Mouse (Mus musculus) CD4-positive helper T cell, adult 2 months (primary cell): ENCODE measurements at regions not wholly inside any gene's neighbourhood (a gene's known extent, or its start where the extent isn't known, plus 50 kb on each side); places are given as distances from the start of the nearest gene placed in this dataset.
"Not testable (repeated sequence)": the region's sequence is repeated elsewhere in the genome, so short reads cannot be mapped to it uniquely, and the experiment has no call there.

Experiments
- DNase-seq: peaks from one replicate; pipeline ENCODE4 v3.0.0-alpha.2; 2012; ENCODE audit warnings: low read depth, missing footprints, low spot score

DNA sequence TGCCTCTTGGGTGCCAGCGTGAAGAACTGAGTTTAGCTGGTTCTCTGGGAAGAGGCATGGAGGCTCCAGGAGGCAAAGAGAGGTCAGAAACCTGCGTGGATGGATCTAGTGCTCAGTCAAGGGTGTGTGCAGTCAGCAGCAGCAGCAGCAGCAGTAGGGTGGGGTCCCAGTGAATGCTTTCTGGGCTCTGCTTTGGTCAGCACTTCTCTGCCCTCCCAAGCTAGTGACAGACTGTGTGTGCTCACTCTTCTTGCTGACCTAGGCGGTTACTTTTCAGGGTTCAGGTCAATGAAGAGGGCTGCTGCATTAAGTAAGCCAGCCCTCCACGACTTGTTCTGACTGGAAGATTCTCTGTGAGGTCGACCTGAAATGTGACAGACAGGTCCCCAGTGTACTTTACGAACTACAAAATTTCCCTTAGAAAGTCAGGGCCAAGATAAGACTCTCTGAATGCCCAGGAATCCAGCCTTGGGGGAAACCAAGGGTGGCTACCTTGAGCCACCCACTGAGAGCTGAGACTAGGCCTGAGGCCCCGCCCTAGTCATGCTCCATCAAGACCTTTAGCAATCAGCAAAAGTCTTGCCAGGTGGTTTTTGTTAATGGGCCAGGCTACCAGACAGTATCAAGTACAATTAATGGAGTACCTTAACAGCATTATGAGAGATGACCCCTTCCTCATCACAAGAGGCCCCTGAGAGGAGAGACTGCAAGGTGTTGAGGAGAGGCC is 114.9 kb upstream of the Lemd2 start:
- DNase-seq, result no peak

DNA sequence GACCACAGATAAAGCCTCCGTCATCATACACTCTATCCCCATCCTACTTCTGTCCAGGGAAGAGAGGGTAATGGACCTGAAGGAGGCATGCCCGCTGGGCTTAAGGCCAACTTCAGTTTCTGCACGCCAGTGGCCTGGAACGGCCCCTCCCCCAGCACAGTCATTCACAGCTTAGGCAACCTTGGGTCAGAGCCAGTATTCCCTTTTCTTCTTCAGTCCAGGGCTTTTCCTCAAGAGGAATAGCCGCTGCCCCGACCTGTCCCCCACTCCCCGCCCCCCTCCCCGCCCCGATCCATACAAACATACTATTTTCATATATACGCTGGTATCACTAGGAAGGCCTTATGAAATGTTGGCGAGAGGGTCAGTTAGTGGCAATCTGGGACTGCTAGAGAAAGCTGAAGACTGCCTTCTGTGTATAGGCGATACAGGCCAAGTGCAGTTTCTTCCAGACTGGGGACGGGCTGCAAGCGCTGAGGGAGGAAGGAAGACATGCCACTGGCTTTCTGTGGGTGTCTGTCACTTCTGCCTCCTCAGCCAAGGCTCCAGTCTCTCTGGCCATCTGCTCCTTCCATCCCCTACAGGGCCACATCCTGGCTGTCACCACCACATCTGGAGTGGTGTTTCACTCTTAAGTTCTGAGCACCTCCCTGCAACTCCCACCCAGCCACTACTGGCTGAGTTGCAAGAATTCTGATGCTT is 113.5 kb upstream of the Lemd2 start:
- DNase-seq, result no peak

DNA sequence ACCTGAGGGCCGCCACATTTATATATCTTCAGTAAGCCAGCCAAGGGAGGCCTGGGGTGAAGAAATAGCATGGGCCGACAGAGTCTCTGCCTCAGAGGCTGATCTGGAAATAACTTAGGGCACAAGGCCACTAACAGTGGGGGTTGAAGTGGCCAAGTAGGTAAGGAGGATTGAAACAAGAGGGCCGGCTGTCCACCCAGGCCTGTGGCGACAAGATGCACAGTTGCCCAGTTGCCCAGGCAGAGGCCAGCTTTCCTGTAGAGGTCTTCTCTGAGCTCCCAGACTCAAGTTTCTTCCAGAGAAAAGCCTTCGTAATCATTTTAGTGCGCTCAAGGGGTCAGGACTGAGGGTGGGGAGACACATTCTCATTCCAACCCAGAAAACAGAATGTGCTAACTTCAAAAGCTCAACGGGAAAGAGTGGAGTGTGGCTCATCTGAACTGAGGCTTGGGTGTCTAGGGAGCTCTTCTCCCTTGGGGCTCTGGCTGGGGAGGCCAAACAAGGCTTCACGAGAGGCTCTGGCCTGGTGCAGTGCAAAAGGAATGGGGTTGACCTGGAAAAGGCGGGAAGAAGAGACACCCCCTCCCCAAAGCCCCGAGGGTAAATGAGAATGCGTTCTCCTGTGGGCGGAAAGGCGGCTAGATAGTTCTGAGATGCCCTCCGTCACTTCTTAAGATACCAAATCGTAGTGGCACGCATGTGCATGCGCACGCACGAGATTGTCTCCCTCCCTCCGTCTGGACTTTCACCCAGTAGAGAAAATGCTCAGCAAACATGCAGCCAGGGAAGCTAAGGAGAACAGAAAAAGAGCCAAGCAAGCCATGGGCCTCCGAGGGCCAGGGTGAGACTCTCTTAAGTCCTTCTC is 112.7 kb upstream of the Lemd2 start:
- no peak for DNase-seq

DNA sequence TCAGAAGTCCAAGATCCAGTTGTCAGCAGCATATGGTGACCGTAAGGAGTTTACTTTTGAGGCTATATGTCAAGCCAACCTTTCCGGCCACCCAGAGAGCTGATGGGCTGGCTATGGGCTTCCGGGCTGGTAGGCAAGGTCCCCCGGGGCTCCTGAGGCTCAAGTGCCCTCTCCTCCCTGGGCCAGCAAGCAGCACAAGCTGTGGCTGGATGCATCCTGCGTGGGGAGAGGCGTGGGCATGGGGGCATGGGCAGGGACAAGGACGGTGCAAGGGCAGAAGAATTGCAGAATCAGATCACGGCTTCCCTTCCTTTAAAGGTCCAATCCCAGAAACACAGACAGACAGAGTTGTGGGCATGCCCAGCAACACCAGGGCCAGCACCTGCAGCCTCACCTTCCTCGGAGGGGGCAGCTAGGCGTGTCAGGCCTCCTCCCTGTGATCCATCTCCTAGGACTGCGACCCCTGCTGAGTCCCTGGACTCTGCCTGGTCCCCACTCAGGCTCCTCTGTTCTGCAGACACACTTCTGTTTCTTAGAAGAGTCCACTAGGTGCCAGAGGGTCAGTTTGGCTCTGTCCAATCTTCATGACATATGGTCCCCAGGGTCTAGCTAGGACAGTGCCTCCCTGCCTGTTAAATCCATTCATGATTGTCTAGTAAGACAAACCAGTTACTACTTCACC is 111.8 kb upstream of the Lemd2 start:
- DNase-seq, result no peak

DNA sequence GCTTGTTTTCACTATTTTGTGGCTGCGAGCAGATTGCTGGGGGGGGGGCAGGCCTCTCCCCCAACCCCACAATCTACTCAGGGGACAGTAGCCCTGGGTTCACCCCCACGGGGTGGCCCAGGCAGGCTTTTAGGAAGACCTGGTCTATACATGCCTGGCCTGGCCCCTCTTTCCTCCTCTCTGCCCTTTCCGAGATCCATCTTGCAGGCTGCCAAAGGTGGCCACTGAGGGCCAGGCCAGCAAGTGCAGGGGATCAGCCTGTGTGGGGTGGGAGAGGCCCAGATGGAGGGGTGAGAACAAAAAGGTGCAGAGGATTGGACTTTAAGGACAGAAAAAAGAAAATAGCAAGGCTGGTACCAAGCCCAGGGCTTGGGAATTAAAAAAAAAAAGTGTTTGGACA is 111.2 kb upstream of the Lemd2 start:
- no peak for DNase-seq

DNA sequence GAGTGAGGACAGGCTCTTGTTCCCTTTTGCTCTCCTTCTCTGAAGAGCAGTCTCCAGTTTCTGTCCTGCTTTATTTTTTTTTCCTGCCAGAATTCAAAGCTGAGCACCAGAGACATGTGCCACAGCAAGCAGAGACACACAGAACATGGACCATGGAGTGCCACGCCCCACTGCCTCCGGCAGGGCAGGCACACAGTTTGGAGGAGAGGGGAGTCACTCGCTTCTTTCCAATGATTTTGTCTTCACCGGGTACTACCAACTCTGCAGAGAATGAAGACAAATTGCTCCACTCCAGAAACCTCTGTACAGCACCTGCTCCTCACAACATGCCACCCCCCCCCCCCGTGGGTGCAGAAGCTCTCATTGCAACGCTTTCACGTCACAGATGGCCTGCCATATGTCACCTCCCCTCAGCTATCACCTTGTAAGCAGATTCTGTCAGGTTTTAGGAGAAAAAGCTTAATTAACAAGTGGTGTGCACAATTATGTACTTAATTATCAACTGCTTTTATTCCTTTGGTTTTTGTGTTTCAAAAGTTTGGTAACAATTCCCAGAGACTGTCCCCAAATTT is 110.6 kb upstream of the Lemd2 start:
- no peak for DNase-seq

GRCm38 (mm10) chr17:27308933-27309332 is 104.7 kb upstream of the Lemd2 start:
- DNase-seq, result no peak

GRCm38 (mm10) chr17:27304842-27305241 is 100.6 kb upstream of the Lemd2 start:
- no peak for DNase-seq

- no peak for DNase-seq
These were observed 99.6 kb upstream of the Lemd2 start for GRCm38 (mm10) chr17:27303633-27304479.

- DNase-seq, result no peak
These were observed 98.8 kb upstream of the Lemd2 start for GRCm38 (mm10) chr17:27303061-27303460.

- no peak for DNase-seq
These were observed 97.1 kb upstream of the Lemd2 start for GRCm38 (mm10) chr17:27301376-27301775.

DNA sequence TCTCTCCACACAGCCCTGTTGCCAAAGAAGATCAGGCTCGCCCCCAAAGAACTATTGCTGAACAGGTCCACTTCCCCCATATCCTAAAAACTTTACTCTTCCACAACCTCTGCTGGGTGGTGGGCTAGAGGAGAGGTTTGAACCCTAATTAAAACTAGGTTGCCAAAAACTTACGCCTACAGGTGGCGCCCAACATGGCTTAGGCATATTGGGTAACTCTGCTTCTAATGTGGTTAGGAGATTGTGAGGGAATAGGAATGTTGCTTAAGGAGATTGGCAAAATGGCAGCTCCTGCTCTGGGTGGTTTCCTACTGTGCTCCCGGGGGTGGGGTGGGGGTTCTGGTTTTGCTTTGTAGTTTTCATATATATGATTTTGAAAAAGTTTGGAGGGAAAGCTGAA is 95.0 kb upstream of the Lemd2 start:
- no peak for DNase-seq

GRCm38 (mm10) chr17:27298351-27298750 is 94.1 kb upstream of the Lemd2 start:
- DNase-seq, result no peak

DNA sequence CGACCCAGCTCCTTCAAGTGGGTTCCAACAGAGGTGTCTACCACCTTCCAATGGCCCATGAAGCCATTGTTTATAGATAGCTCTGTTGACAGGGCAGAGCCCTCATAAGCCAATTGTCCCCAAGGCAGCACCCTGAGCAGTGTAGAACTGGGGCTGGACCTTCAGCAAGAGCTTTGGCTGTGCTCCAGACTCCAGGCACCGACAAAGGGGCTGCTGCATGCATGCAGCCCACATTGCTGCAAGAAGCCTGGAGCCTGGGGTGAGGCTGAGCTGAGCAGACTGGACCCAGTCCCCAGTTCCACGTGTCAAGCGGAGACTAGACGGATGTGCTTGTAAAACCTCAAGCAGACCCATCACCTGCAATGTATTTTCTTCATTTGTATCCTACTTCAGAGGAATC is 91.9 kb upstream of the Lemd2 start:
- no peak for DNase-seq

GRCm38 (mm10) chr17:27294208-27294604 is 89.9 kb upstream of the Lemd2 start:
- DNase-seq, result no peak

GRCm38 (mm10) chr17:27293586-27294207 is 89.4 kb upstream of the Lemd2 start:
- DNase-seq, result no peak

- no peak for DNase-seq
These were observed 87.4 kb upstream of the Lemd2 start for GRCm38 (mm10) chr17:27291673-27292072.

- no peak for DNase-seq
These were observed 86.9 kb upstream of the Lemd2 start for GRCm38 (mm10) chr17:27291176-27291575.

DNA sequence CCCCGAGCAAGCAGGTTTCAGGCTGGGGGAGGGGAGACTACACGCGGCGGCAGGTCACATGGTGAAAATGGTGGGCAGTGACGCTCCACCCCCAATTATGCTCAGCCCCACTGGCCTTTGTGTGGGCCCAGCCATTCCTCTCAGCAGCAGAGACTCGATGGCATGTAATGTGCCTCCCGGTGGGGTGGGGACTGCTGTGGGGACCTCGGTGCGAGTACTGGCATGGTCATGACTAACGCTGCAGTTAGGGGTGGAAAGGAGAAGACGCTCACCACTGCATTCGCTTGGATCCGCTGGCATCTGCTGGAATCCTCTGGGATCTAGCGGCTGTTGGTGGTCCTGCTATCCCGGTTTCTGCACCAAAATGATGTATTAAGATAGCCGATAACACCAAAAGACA is 86.0 kb upstream of the Lemd2 start:
- DNase-seq, result no peak

DNA sequence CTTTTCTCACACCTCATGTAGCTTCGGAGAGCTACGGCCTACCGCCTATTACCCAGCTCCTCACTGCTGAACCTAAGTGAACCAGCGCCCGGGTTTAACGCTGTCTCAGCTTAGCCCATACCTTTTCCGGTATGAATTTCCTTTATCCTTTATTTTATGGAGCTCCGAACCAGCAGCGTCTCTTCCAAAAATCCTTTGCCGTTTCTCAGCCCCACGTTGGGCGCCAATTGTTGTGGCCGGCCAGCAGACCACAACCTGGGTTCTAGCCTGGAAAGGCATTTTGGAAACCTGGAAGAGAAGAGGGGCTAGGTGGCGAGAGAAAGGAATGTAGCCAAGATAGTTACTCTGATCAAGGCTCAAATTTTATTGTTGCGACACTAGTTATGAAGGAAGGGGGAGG is 85.5 kb upstream of the Lemd2 start:
- DNase-seq, result not testable (repeated sequence)
